Mouse (Mus musculus): Measurements from ENCODE around the gene Abo.
"Not testable (repeated sequence)": the region's sequence is repeated elsewhere in the genome, so short reads cannot be mapped to it uniquely, and the experiment has no call there.

Abo gene

GRCm38 (mm10) chr2:26864879-26865278 lies at the start of gene Abo:
Abo (minus strand) TSS chr2:26864979.
- DNase-seq = no peak

- DNase-seq = no peak
These were observed 49.6 kb upstream of the Abo start for GRCm38 (mm10) chr2:26914148-26914941.

GRCm38 (mm10) chr2:26913416-26914147 lies 48.8 kb upstream of the Abo start:
- DNase-seq = no peak

GRCm38 (mm10) chr2:26912253-26912770 lies 47.5 kb upstream of the Abo start:
- no peak for DNase-seq

GRCm38 (mm10) chr2:26910994-26911765 lies 46.4 kb upstream of the Abo start:
- DNase-seq = peak in 1 of 2 experiments; percentile 33

GRCm38 (mm10) chr2:26910124-26910993 lies 45.6 kb upstream of the Abo start, which contains the start of the genes Med22 and Rpl7a:
Med22 (minus strand) TSS chr2:26910677.
Rpl7a (plus strand) TSS chr2:26910764.
- DNase-seq = peak; percentile 97 to 98

GRCm38 (mm10) chr2:26909387-26909784 lies 44.6 kb upstream of the Abo start:
- no peak for DNase-seq

- DNase-seq = no peak
These were observed 44.1 kb upstream of the Abo start for GRCm38 (mm10) chr2:26908710-26909386.

GRCm38 (mm10) chr2:26907109-26907508 lies 42.3 kb upstream of the Abo start:
- no peak for DNase-seq

GRCm38 (mm10) chr2:26906431-26906830 lies 41.7 kb upstream of the Abo start:
- no peak for DNase-seq

- no peak for DNase-seq
These were observed 41.2 kb upstream of the Abo start for GRCm38 (mm10) chr2:26905936-26906335.

- no peak for DNase-seq
These were observed 38.5 kb upstream of the Abo start for GRCm38 (mm10) chr2:26903311-26903710.

GRCm38 (mm10) chr2:26902467-26903220 lies 37.9 kb upstream of the Abo start, which contains the start of gene Surf6:
Surf6 (minus strand) TSS chr2:26902879.
- DNase-seq = peak; percentile 94 to 97

GRCm38 (mm10) chr2:26901834-26902400 lies 37.1 kb upstream of the Abo start:
- no peak for DNase-seq

- DNase-seq = no peak
These were observed 36.0 kb upstream of the Abo start for GRCm38 (mm10) chr2:26900731-26901130.

GRCm38 (mm10) chr2:26895898-26896297 lies 31.1 kb upstream of the Abo start:
- no peak for DNase-seq

GRCm38 (mm10) chr2:26886170-26886569 lies 21.4 kb upstream of the Abo start:
- DNase-seq = not testable (repeated sequence)

- not testable (repeated sequence) for DNase-seq
These were observed 20.8 kb upstream of the Abo start for GRCm38 (mm10) chr2:26885541-26885940.

GRCm38 (mm10) chr2:26878571-26878970 lies 13.8 kb upstream of the Abo start:
- DNase-seq = no peak

- no peak for DNase-seq
These were observed 5.9 kb upstream of the Abo start for GRCm38 (mm10) chr2:26870666-26871065.

Data from thymus, adult 18-20 months (tissue).